Mouse (Mus musculus): ENCODE data around the gene Oprm1. TPM values are rescaled to one million over a fixed set of nuclear protein-coding genes. Genes with fewer than 3 reads are reported as not detected.

Oprm1 gene
- polyA plus RNA-seq, 1 experiment from 2014 or later, result 0.24 TPM

GRCm38 (mm10) chr10:7043896-7044295 is 285.6 kb downstream of the Oprm1 start:
- Histone ChIP-seq H3K36me3 (ENCODE audit: control insufficient read depth, insufficient read depth, low read length) (no peaks in the 10 kb centered on the region), H3K4me2 (ENCODE audit: low read depth, low read length) (no peak overlapping the region), H3K9ac (ENCODE audit: low read depth, low read length) (no peak overlapping the region), H3K4me3 (ENCODE audit: low read length) (no peak overlapping the region), H3K27me3 (replicated peaks; ENCODE audit: control insufficient read depth, insufficient read depth, low read length) (no peaks in the 10 kb centered on the region), H3K27ac (ENCODE audit: low read length) (no peak overlapping the region), H3K9me3 (ENCODE audit: control insufficient read depth, low read length) (no peaks in the 10 kb centered on the region), H3K4me1 (ENCODE audit: control insufficient read depth, insufficient read depth, low read length) (peaks cover 4% of the 10 kb centered on the region; the same call in 1 of the 2 replicates)
- 72% methylated on average over 5 of the region's 5 CpGs for WGBS
- no peak for ATAC-seq

DNA sequence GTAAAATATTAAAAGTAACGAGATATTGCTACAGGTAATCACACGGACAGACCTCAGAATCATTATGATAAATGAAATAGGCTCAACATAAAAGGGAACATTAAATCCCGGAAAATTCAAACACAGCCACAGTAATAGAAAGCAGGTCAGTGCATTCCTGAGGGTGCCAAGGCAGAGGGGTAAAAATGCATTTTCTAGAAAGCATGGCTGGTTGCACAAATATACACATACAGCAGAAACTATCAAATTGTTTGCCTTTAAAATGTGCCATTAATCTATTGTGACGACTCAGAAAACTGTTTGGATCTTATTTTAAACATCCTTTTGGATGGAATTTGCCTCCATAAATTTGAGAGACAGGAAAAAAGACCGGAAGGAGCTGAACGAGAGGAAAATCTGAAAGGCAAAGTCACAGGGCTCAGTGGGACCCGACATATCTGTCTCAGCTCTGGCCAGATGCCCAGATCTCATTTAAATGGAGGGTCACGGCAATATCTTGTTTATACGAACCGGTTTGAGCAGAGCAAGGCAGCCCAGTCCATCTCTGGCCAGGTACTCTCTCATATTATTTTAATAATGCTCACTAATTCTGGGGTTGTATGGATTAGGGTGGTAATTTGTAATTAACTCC is 289.1 kb downstream of the Oprm1 start:
- Histone ChIP-seq H3K36me3 (ENCODE audit: control insufficient read depth, insufficient read depth, low read length) (no peaks in the 10 kb centered on the region), H3K27me3 (replicated peaks; ENCODE audit: control insufficient read depth, insufficient read depth, low read length) (no peaks in the 10 kb centered on the region), H3K4me3 (ENCODE audit: low read length) (no peak overlapping the region), H3K4me2 (ENCODE audit: low read depth, low read length) (no peak overlapping the region), H3K4me1 (ENCODE audit: control insufficient read depth, insufficient read depth, low read length) (peaks cover 7% of the 10 kb centered on the region; the same call in 1 of the 2 replicates), H3K9ac (ENCODE audit: low read depth, low read length) (no peak overlapping the region), H3K27ac (ENCODE audit: low read length) (0 out of 2 replicates have a peak overlapping the region, but pooled peaks have one; percentile 18), H3K9me3 (ENCODE audit: control insufficient read depth, low read length) (no peaks in the 10 kb centered on the region)
- peak; percentile 76 for ATAC-seq
- 39% methylated on average over 10 of the region's 10 CpGs for WGBS

DNA sequence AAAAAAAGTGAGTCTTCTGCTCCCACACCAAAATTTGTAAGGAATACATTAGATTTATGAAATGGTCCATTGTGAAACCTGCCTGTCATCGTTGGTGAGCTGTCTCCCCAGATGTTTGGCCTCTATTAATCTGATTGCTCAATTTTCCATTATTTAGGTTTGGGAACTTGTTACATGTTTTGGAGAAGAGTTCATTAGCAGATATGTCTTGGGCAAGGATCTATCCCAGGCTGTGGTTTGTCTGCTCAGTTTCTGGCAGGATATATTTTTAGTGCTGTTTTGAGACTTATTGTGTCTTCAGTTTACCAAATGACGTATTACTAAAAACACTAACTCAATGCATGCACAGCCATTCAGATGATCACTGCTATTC is 289.6 kb downstream of the Oprm1 start:
- ATAC-seq, result 0 out of 2 replicates have a peak, but pooled peaks have one; percentile 25
- Histone ChIP-seq H3K36me3 (ENCODE audit: control insufficient read depth, insufficient read depth, low read length) (no peaks in the 10 kb centered on the region), H3K4me3 (ENCODE audit: low read length) (no peak overlapping the region), H3K27ac (ENCODE audit: low read length) (0 out of 2 replicates have a peak overlapping the region, but pooled peaks have one; percentile 18), H3K4me1 (ENCODE audit: control insufficient read depth, insufficient read depth, low read length) (peaks cover 12% of the 10 kb centered on the region), H3K9me3 (ENCODE audit: control insufficient read depth, low read length) (no peaks in the 10 kb centered on the region), H3K9ac (ENCODE audit: low read depth, low read length) (no peak overlapping the region), H3K27me3 (replicated peaks; ENCODE audit: control insufficient read depth, insufficient read depth, low read length) (no peaks in the 10 kb centered on the region), H3K4me2 (ENCODE audit: low read depth, low read length) (no peak overlapping the region)
- 49% methylated on average over 2 of the region's 2 CpGs for WGBS

DNA sequence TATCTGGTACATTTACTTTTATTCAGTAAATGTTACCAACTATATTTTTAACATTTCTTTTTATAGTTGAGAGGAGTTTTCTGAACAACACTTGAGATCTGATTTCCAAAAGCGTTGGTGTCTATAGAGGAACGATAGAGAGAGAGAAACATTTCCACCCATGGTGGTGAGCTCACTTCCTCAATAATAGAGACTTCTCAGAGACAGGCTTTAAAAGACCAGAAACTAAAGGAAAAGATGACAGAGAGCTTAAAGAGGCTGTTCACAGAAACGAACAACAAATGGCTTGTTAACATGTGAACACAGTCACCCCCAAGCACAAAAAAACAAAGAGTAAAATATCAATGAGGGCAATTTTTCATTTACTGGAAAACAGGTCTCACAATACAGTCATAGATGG is 291.6 kb downstream of the Oprm1 start:
- 68% methylated on average over 3 of the region's 3 CpGs for WGBS
- ATAC-seq, result no peak
- H3K9me3 ChIP-seq (ENCODE audit: control insufficient read depth, low read length), result no peaks in the 10 kb centered on the region
- no peak overlapping the region for H3K9ac ChIP-seq (ENCODE audit: low read depth, low read length)
- H3K4me3 ChIP-seq (ENCODE audit: low read length), result no peak overlapping the region
- H3K27ac ChIP-seq (ENCODE audit: low read length), result no peak overlapping the region
- H3K36me3 ChIP-seq (ENCODE audit: control insufficient read depth, insufficient read depth, low read length), result no peaks in the 10 kb centered on the region
- no peaks in the 10 kb centered on the region for H3K27me3 ChIP-seq (replicated peaks; ENCODE audit: control insufficient read depth, insufficient read depth, low read length)
- H3K4me2 ChIP-seq (ENCODE audit: low read depth, low read length), result no peak overlapping the region
- H3K4me1 ChIP-seq (ENCODE audit: control insufficient read depth, insufficient read depth, low read length), result peaks cover 14% of the 10 kb centered on the region

- 0 out of 2 replicates have a peak within 1 kb of the TSS, but pooled peaks have one; percentile 4 for H3K4me2 ChIP-seq (ENCODE audit: low read depth, low read length)
- peaks cover 16% of the 10 kb centered on the region for H3K4me1 ChIP-seq (ENCODE audit: control insufficient read depth, insufficient read depth, low read length)
- H3K9me3 ChIP-seq (ENCODE audit: control insufficient read depth, low read length), result no peaks in the 10 kb centered on the region
- H3K9ac ChIP-seq (ENCODE audit: low read depth, low read length), result no peak within 1 kb of the TSS
- WGBS, result 21% methylated on average over 12 of the region's 12 CpGs
- H3K4me3 ChIP-seq (ENCODE audit: low read length), result no peak within 1 kb of the TSS
- H3K36me3 ChIP-seq (ENCODE audit: control insufficient read depth, insufficient read depth, low read length), result no peaks in the 10 kb centered on the region
- peak within 1 kb of the TSS; percentile 33; the same call in 1 of the 2 replicates for H3K27ac ChIP-seq (ENCODE audit: low read length)
- ATAC-seq, result peak; percentile 60
- H3K27me3 ChIP-seq (replicated peaks; ENCODE audit: control insufficient read depth, insufficient read depth, low read length), result no peaks in the 10 kb centered on the region
Measured at GRCm38 (mm10) chr10:7052315-7053017, 294.2 kb downstream of the Oprm1 start, which contains the start of gene Ipcef1. TSS of gene Ipcef1 (minus strand) at chr10:7052478.

DNA sequence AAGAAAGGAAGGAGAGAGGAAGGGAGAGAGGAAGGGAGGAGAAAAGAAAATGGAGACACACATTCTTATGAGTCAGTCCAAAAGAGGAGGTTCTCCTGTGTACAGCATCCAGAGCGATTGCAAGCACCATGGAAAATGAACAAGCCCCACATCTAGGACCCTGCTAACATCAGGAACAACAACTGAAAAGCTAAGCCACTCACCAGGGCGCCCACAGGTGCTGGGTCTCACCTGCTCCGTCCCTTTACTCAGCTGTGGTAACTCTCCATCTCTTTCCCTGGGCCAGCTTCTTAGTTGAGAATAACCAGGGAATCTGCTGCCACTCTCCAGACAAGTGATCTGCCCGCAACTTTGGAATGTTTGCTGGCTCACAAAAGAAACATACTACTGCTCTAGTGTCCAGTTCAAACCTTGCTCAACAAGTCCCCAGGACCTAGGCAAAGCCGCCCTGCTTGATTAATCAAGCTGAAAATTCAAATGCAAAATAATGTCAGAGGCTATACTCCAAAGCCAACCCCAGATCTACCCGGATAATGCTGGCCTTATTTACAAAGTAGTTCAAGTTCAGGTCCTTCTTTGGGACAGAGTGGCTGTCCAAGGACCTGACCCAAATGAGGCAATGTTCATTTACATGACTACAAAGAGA is 296.4 kb downstream of the Oprm1 start:
- Histone ChIP-seq H3K27ac (ENCODE audit: low read length) (no peak overlapping the region), H3K9me3 (ENCODE audit: control insufficient read depth, low read length) (no peaks in the 10 kb centered on the region), H3K9ac (ENCODE audit: low read depth, low read length) (no peak overlapping the region), H3K4me2 (ENCODE audit: low read depth, low read length) (no peak overlapping the region), H3K36me3 (ENCODE audit: control insufficient read depth, insufficient read depth, low read length) (no peaks in the 10 kb centered on the region), H3K27me3 (replicated peaks; ENCODE audit: control insufficient read depth, insufficient read depth, low read length) (no peaks in the 10 kb centered on the region), H3K4me1 (ENCODE audit: control insufficient read depth, insufficient read depth, low read length) (peaks cover 12% of the 10 kb centered on the region), H3K4me3 (ENCODE audit: low read length) (no peak overlapping the region)
- 75% methylated on average over 6 of the region's 6 CpGs for WGBS
- ATAC-seq, result peak; percentile 39; the same call in 1 of the 2 replicates

- Histone ChIP-seq H3K9ac (ENCODE audit: low read depth, low read length) (no peak overlapping the region), H3K9me3 (ENCODE audit: control insufficient read depth, low read length) (no peaks in the 10 kb centered on the region), H3K27ac (ENCODE audit: low read length) (no peak overlapping the region), H3K4me3 (ENCODE audit: low read length) (no peak overlapping the region), H3K36me3 (ENCODE audit: control insufficient read depth, insufficient read depth, low read length) (no peaks in the 10 kb centered on the region), H3K4me1 (ENCODE audit: control insufficient read depth, insufficient read depth, low read length) (peaks cover 8% of the 10 kb centered on the region), H3K27me3 (replicated peaks; ENCODE audit: control insufficient read depth, insufficient read depth, low read length) (no peaks in the 10 kb centered on the region), H3K4me2 (ENCODE audit: low read depth, low read length) (no peak overlapping the region)
- WGBS, result 91% methylated on average over 1 of the region's 1 CpGs
- ATAC-seq, result no peak
Measured at GRCm38 (mm10) chr10:7057546-7057945, 299.2 kb downstream of the Oprm1 start.

GRCm38 (mm10) chr10:7060326-7060725 is 302.0 kb downstream of the Oprm1 start:
- no peak overlapping the region for H3K4me3 ChIP-seq (ENCODE audit: low read length)
- H3K9ac ChIP-seq (ENCODE audit: low read depth, low read length), result no peak overlapping the region
- H3K36me3 ChIP-seq (ENCODE audit: control insufficient read depth, insufficient read depth, low read length), result no peaks in the 10 kb centered on the region
- H3K27ac ChIP-seq (ENCODE audit: low read length), result no peak overlapping the region
- H3K4me2 ChIP-seq (ENCODE audit: low read depth, low read length), result no peak overlapping the region
- H3K9me3 ChIP-seq (ENCODE audit: control insufficient read depth, low read length), result no peaks in the 10 kb centered on the region
- H3K27me3 ChIP-seq (replicated peaks; ENCODE audit: control insufficient read depth, insufficient read depth, low read length), result no peaks in the 10 kb centered on the region
- H3K4me1 ChIP-seq (ENCODE audit: control insufficient read depth, insufficient read depth, low read length), result no peaks in the 10 kb centered on the region
- no peak for ATAC-seq
- 48% methylated on average over 5 of the region's 5 CpGs for WGBS

GRCm38 (mm10) chr10:7062993-7063392 is 304.7 kb downstream of the Oprm1 start:
- WGBS, result 73% methylated on average over 7 of the region's 7 CpGs

More at GRCm38 (mm10) chr10:7062993-7063392, 304.7 kb downstream of the Oprm1 start:
- ATAC-seq, result no peak
- H3K27me3 ChIP-seq (replicated peaks; ENCODE audit: control insufficient read depth, insufficient read depth, low read length), result no peaks in the 10 kb centered on the region
- no peak overlapping the region for H3K9ac ChIP-seq (ENCODE audit: low read depth, low read length)
- no peak overlapping the region for H3K27ac ChIP-seq (ENCODE audit: low read length)
- no peak overlapping the region for H3K4me3 ChIP-seq (ENCODE audit: low read length)
- no peaks in the 10 kb centered on the region for H3K9me3 ChIP-seq (ENCODE audit: control insufficient read depth, low read length)
- H3K4me1 ChIP-seq (ENCODE audit: control insufficient read depth, insufficient read depth, low read length), result no peaks in the 10 kb centered on the region
- H3K4me2 ChIP-seq (ENCODE audit: low read depth, low read length), result no peak overlapping the region
- no peaks in the 10 kb centered on the region for H3K36me3 ChIP-seq (ENCODE audit: control insufficient read depth, insufficient read depth, low read length)

All from intestine, embryonic 16.5 days (tissue).